Mouse (Mus musculus) myocyte (in vitro differentiated cells): ENCODE results near the gene Dnajc3. TPM values are rescaled to one million over a fixed set of nuclear protein-coding genes. Genes with fewer than 3 reads are reported as not detected.

Source experiments
- H3K27me3 ChIP-seq: one replicate; pipeline ENCODE4 v1.6.1; 2011; ENCODE audit not compliant: control insufficient read depth, insufficient read depth, insufficient read length
- H3K36me3 ChIP-seq: one replicate; pipeline ENCODE4 v1.6.1; 2011; ENCODE audit not compliant: control insufficient read depth, insufficient read depth
- H3K4me2 ChIP-seq: one replicate; pipeline ENCODE4 v1.6.1; 2011; ENCODE audit warnings: low read depth, control low read depth
- H3K4me3 ChIP-seq: one replicate; pipeline ENCODE4 v1.5.1; 2011; ENCODE audit warnings: mild to moderate bottlenecking, control low read depth, moderate library complexity
- H3K79me2 ChIP-seq: one replicate; pipeline ENCODE4 v1.6.1; 2011; ENCODE audit not compliant: control insufficient read depth, insufficient read depth
- H3ac ChIP-seq: one replicate; pipeline ENCODE4 v1.6.1; 2011; ENCODE audit not compliant: control insufficient read depth, insufficient read length
- CEBPB ChIP-seq: IDR thresholded peaks from 2 replicates; pipeline ENCODE4 v1.6.1; 2011; ENCODE audit warnings: mild to moderate bottlenecking, moderate library complexity; ENCODE audit not compliant: poor library complexity, insufficient read depth, severe bottlenecking
- E2F4 ChIP-seq: IDR thresholded peaks from one replicate; pipeline ENCODE4 v1.6.1; 2011; ENCODE audit warnings: mild to moderate bottlenecking, control low read depth, moderate library complexity; ENCODE audit not compliant: insufficient read depth
- MAX ChIP-seq: IDR thresholded peaks from one replicate; pipeline ENCODE4 v1.6.1; 2011; ENCODE audit warnings: low read depth, mild to moderate bottlenecking, control low read depth
- MYOD1 ChIP-seq, 3 experiments: IDR thresholded peaks; one replicate each; pipeline ENCODE4 v1.6.1; 2011; ENCODE audit warnings: control low read depth in 2 of 3, low read depth in 2 of 3, mild to moderate bottlenecking in 2 of 3, moderate library complexity in 1 of 3; ENCODE audit not compliant: insufficient read length in 2 of 3, control insufficient read depth in 1 of 3
- MYOG ChIP-seq, 3 experiments: IDR thresholded peaks; one replicate each; pipeline ENCODE4 v1.6.1; 2011; ENCODE audit warnings: control low read depth in 2 of 3, low read depth in 2 of 3, mild to moderate bottlenecking in 2 of 3; ENCODE audit not compliant: insufficient read length in 2 of 3, control insufficient read depth in 1 of 3, insufficient read depth in 1 of 3
- POLR2A ChIP-seq: IDR thresholded peaks from one replicate; pipeline ENCODE4 v1.6.1; 2011; ENCODE audit warnings: low read depth, mild to moderate bottlenecking, control low read depth, moderate library complexity; ENCODE audit not compliant: insufficient read length
- POLR2AphosphoS2 ChIP-seq: IDR thresholded peaks from one replicate; pipeline ENCODE4 v1.6.1; 2011; ENCODE audit warnings: low read depth, control low read depth; ENCODE audit not compliant: insufficient read length
- REST ChIP-seq: IDR thresholded peaks from one replicate; pipeline ENCODE4 v1.6.1; 2011; ENCODE audit warnings: mild to moderate bottlenecking, control low read depth, moderate library complexity; ENCODE audit not compliant: insufficient read depth, insufficient read length
- SRF ChIP-seq: IDR thresholded peaks from one replicate; pipeline ENCODE4 v1.6.1; 2011; ENCODE audit warnings: low read depth; ENCODE audit not compliant: control insufficient read depth, insufficient read length
- TCF12 ChIP-seq: IDR thresholded peaks from one replicate; pipeline ENCODE4 v1.6.1; 2011; ENCODE audit warnings: mild to moderate bottlenecking, control low read depth; ENCODE audit not compliant: poor library complexity, insufficient read depth, severe bottlenecking
- TCF3 ChIP-seq: IDR thresholded peaks from one replicate; pipeline ENCODE4 v1.6.1; 2011; ENCODE audit warnings: low read depth, control low read depth; ENCODE audit not compliant: insufficient read length
- USF1 ChIP-seq: IDR thresholded peaks from one replicate; pipeline ENCODE4 v1.6.1; 2011; ENCODE audit warnings: low read depth, mild to moderate bottlenecking, control low read depth, moderate library complexity
- polyA plus RNA-seq: library from polyadenylated mRNA; unstranded; fragments of >200 nt; fragmentation: generic; extraction: Trizol; gene quantifications from one replicate; pipeline ENCODE4 v1.2.1, GENCODE M21; 2012; ENCODE audit warnings: missing spikeins

Gene Dnajc3
- polyA plus RNA-seq, 1 experiment: 6.9 TPM

GRCm38 (mm10) chr14:119008031-119008590 is 70.3 kb downstream of the Dnajc3 start:
- Histone ChIP-seq H3K27me3 (no peaks in the 10 kb centered on the region), H3K4me2 (no peak overlapping the region), H3K79me2 (no peaks in the 10 kb centered on the region), H3ac (no peak overlapping the region), H3K4me3 (no peak overlapping the region), H3K36me3 (no peaks in the 10 kb centered on the region)
- TF ChIP-seq USF1 (no peak), POLR2AphosphoS2 (no peak), MYOD1 (IDR thresholded peaks at IDR 0.05; ENCODE audit: control insufficient read depth in 1 of 3, insufficient read length in 2 of 3, low read depth in 2 of 3) (no peak), POLR2A (no peak), TCF12 (no peak), E2F4 (no peak), REST (no peak), TCF3 (no peak), MYOG (IDR thresholded peaks at IDR 0.05; ENCODE audit: control insufficient read depth in 1 of 3, insufficient read depth in 1 of 3, insufficient read length in 2 of 3, low read depth in 2 of 3) (no peak), MAX (no peak), SRF (no peak), CEBPB (no peak)

DNA sequence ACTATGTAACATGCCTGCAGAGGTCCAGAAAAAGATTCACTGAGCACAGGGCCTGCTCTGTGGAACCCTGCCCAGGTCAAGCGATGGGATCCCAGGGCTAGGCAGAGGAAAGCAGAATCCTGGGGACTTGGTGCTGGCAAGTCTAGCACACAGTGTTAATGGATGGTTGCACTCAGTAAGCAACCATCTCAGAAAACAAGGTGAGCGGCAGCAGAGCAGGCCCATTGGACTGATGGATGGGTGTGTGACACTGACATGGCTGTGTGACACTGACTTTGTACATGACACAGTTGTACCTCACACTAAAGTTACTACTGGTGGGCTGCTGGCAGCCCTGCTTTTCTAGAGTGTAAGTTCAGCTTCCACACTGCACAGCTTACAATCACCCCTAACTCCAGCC is 71.8 kb downstream of the Dnajc3 start:
- no peak for TF ChIP-seq TCF3
- no peak for TF ChIP-seq TCF12
- TF ChIP-seq CEBPB: no peak
- no peak for TF ChIP-seq MAX
- no peak for TF ChIP-seq POLR2AphosphoS2
- no peak for TF ChIP-seq POLR2A
- no peak for TF ChIP-seq USF1
- no peak for TF ChIP-seq MYOG (IDR thresholded peaks at IDR 0.05; ENCODE audit: control insufficient read depth in 1 of 3, insufficient read depth in 1 of 3, insufficient read length in 2 of 3, low read depth in 2 of 3)
- TF ChIP-seq SRF: no peak
- TF ChIP-seq MYOD1 (IDR thresholded peaks at IDR 0.05; ENCODE audit: control insufficient read depth in 1 of 3, insufficient read length in 2 of 3, low read depth in 2 of 3): no peak
- TF ChIP-seq REST: no peak
- TF ChIP-seq E2F4: no peak
- Histone ChIP-seq H3ac (no peak overlapping the region), H3K4me2 (no peak overlapping the region), H3K79me2 (no peaks in the 10 kb centered on the region), H3K36me3 (no peaks in the 10 kb centered on the region), H3K27me3 (no peaks in the 10 kb centered on the region), H3K4me3 (no peak overlapping the region)

GRCm38 (mm10) chr14:119012607-119013431 is 75.0 kb downstream of the Dnajc3 start:
- no peaks in the 10 kb centered on the region for H3K79me2 ChIP-seq
- no peak overlapping the region for H3K4me3 ChIP-seq
- H3K36me3 ChIP-seq: no peaks in the 10 kb centered on the region
- H3K27me3 ChIP-seq: no peaks in the 10 kb centered on the region
- no peak overlapping the region for H3ac ChIP-seq
- TF ChIP-seq REST: no peak
- TF ChIP-seq SRF: no peak
- no peak for TF ChIP-seq E2F4
- no peak overlapping the region for H3K4me2 ChIP-seq

- TF ChIP-seq SRF (no peak), TCF12 (no peak), MAX (no peak), CEBPB (no peak), MYOG (IDR thresholded peaks at IDR 0.05; ENCODE audit: control insufficient read depth in 1 of 3, insufficient read depth in 1 of 3, insufficient read length in 2 of 3, low read depth in 2 of 3) (no peak), REST (no peak), POLR2A (no peak), TCF3 (no peak), USF1 (no peak), MYOD1 (IDR thresholded peaks at IDR 0.05; ENCODE audit: control insufficient read depth in 1 of 3, insufficient read length in 2 of 3, low read depth in 2 of 3) (no peak), POLR2AphosphoS2 (no peak), E2F4 (no peak)
- Histone ChIP-seq H3K36me3 (no peaks in the 10 kb centered on the region), H3K27me3 (no peaks in the 10 kb centered on the region), H3K4me2 (no peak overlapping the region), H3K79me2 (no peaks in the 10 kb centered on the region), H3K4me3 (no peak overlapping the region), H3ac (no peak overlapping the region)
These were observed 75.8 kb downstream of the Dnajc3 start for GRCm38 (mm10) chr14:119013549-119013948.

DNA sequence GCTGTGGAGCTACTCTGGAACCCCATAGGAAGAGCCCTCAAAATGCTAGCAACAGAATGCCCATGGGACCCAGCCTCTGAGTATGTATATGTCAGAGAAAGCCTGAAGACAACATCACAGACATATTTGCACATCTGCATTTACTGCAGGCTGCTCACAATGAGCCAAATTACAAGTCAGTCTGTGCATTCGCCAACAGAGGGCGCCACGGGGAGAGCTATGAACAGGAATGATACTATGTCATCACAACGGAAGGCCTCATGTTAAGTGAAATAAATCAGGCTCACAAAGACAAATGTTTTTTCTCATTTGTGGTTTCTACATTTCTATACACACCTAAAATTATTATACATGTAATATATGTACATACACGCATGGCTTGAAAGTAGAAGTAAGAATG is 88.1 kb downstream of the Dnajc3 start:
- TF ChIP-seq POLR2A: no peak
- no peak for TF ChIP-seq POLR2AphosphoS2
- no peak for TF ChIP-seq TCF3
- no peak for TF ChIP-seq E2F4
- TF ChIP-seq USF1: no peak
- no peak for TF ChIP-seq MYOG (IDR thresholded peaks at IDR 0.05; ENCODE audit: control insufficient read depth in 1 of 3, insufficient read depth in 1 of 3, insufficient read length in 2 of 3, low read depth in 2 of 3)
- TF ChIP-seq CEBPB: no peak
- TF ChIP-seq TCF12: no peak
- TF ChIP-seq MYOD1 (IDR thresholded peaks at IDR 0.05; ENCODE audit: control insufficient read depth in 1 of 3, insufficient read length in 2 of 3, low read depth in 2 of 3): no peak
- TF ChIP-seq MAX: no peak
- TF ChIP-seq REST: no peak
- TF ChIP-seq SRF: no peak
- Histone ChIP-seq H3K36me3 (peaks cover 3% of the 10 kb centered on the region), H3K27me3 (no peaks in the 10 kb centered on the region), H3K4me3 (no peak overlapping the region), H3K79me2 (no peaks in the 10 kb centered on the region), H3K4me2 (no peak overlapping the region), H3ac (no peak overlapping the region)
